Mouse (Mus musculus) lung, postnatal 4 days (tissue): ENCODE results near the gene Gm9.
"Not testable (repeated sequence)": the region's sequence is repeated elsewhere in the genome, so short reads cannot be mapped to it uniquely, and the experiment has no call there.

ENCODE experiments used
- DNase-seq, 2 experiments: peaks; one replicate each; pipeline ENCODE4 v3.0.0; 2021

Gm9 gene

DNA sequence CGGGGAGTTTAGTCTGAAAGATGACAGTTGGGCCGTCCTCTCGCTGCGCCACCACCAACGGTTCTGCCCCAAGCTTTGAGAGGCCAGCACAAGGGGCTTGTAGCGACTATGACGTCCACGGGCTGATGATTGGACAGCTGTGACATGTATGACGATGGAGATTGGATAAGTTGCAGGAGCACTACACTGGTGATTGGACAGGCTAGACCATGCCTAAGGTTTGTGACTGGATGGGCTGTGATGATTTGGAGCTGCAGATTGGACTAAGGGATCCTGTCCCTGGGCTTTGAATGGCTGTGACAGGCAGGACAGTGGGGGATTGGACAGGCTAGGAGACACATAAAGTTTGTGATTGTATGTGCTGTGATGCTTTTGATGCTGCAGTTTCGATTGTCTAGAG lies at the start of gene Gm9:
Gene Gm9 (minus strand): TSS at position 101 of the 400 bp plus-strand sequence.
- DNase-seq: no peak

DNA sequence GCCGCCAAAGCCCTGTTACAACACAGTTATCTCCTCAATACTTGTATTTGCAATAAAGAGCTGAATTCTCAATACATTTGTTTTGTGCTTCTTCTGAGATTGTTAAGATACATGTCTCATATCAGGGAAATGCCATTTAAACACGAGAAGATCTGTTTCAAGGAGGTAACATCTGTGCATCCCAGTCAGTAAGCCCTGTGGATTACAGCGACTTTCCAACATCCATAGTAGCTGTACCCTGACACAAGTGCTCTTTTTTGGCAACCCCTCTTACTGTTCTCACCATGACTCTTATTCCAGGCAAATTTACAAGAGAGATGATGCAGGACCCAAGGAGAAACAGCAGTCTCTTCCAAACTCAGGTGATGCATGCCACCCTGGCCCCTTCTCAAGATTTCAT lies 38.8 kb upstream of the Gm9 start, which contains the start of gene Rhox3a:
Gene Rhox3a (plus strand): TSS at position 301 of the 400 bp plus-strand sequence.
- not testable (repeated sequence) for DNase-seq

- DNase-seq: not testable (repeated sequence)
Measured at GRCm38 (mm10) chrX:37244676-37245075, 33.8 kb upstream of the Gm9 start, which contains the start of gene Rhox2a. TSS of gene Rhox2a (plus strand) at chrX:37244976.

DNA sequence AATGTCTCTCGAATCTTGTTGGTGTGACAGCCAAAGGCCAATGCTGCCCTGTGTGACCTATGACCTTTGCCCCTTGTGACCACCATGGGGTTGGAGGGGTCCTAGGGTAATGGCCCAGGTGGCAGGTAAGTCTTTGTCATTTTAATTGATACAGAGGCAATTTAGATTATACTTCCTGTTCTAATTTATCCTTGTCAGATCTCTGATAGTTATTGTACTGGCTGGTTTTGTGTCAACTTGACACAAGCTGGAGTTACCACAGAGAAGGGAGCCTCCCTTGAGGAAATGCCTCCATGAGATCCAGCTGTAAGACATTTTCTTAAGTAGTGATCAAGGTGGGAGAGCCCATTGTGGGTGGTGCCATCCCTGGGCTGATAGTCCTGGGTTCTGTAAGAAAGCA lies 11.3 kb upstream of the Gm9 start, which contains the start of gene Rhox1:
Gene Rhox1 (minus strand): TSS at position 101 of the 400 bp plus-strand sequence.
- not testable (repeated sequence) for DNase-seq

GRCm38 (mm10) chrX:37198676-37199075 lies 12.2 kb downstream of the Gm9 start:
- no peak for DNase-seq

DNA sequence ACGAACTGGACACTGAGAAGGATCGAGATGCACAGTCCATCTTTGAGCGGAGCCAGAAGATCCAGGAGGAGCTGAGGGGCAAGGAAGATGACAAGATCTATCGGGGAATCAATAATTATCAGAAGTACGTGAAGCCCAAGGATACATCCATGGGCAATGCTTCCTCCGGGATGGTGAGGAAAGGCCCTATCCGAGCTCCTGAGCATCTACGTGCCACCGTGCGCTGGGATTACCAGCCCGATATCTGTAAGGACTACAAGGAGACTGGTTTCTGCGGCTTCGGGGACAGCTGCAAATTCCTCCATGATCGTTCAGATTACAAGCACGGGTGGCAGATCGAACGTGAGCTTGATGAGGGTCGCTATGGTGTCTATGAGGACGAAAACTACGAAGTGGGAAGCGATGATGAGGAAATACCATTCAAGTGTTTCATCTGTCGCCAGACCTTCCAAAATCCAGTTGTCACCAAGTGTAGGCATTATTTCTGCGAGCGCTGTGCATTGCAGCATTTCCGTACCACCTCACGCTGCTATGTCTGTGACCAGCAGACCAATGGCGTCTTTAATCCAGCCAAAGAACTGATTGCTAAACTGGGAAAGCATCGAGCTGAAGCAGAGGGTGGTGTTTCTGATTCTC lies 19.0 kb downstream of the Gm9 start:
- no peak for DNase-seq

DNA sequence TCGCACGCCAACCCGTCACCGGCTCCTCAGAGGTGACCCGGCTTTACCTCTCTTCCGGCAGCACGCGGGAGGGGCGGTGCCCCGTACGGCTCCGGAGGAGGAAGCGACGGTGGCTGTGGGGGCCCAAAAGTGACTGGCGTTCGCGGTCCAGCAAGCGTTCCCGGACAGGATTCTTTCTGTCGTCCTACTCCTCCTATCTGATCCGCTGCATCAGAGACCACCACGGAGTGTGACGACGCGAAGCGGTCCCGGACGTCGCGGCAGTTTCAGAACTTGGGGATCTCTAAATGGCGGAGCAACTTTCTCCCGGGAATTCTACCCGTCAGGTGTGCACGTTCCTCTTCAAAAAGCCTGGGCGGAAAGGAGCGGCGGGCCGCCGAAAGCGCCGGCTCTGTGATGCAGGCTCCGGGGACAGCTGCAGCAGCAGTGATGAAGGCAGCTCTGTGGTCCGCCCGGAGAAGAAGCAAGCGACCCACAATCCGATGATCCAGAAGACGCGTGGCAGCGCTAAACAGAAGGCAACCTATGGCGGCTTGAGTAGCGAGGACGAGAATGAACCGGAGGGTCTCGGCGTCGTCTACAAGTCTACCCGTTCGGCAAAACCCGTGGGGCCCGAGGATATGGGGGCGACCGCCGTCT lies 19.6 kb downstream of the Gm9 start, which contains the start of the genes Ndufa1 and Rnf113a1:
Gene Ndufa1 (minus strand): TSS at position 59 of the 639 bp plus-strand sequence.
Gene Rnf113a1 (plus strand): TSS at position 141 of the 639 bp plus-strand sequence.
- DNase-seq: peak; percentile 86 to 87

GRCm38 (mm10) chrX:37190755-37191104 lies 20.1 kb downstream of the Gm9 start:
- peak in 1 of 2 experiments; percentile 5 for DNase-seq

GRCm38 (mm10) chrX:37184401-37184800 lies 26.4 kb downstream of the Gm9 start:
- not testable (repeated sequence) for DNase-seq

- DNase-seq: no peak
Measured at GRCm38 (mm10) chrX:37168742-37169141, 42.1 kb downstream of the Gm9 start, which contains the start of gene Akap14. TSS of gene Akap14 (minus strand) at chrX:37168842.

GRCm38 (mm10) chrX:37167085-37167484 lies 43.8 kb downstream of the Gm9 start:
- DNase-seq: peak in 1 of 2 experiments; percentile 49

DNA sequence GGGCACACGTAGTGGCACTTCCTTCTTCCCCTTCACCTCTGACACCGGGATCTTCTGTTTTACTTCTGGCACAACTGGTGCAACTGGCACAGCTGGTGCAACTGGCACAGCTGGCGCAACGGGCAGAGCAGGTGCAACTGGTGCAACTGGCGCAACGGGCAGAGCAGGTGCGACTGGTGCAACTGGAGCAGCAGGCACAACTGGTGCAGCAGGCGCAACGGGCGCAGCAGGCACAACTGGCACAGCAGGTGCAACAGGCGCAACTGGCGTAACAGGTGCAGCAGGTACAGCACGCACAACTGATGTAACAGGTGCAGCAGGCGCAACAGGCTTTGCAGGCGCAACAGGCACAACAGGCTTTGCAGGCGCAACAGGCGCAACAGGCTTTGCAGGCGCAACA lies 47.7 kb downstream of the Gm9 start:
- DNase-seq: no peak

DNA sequence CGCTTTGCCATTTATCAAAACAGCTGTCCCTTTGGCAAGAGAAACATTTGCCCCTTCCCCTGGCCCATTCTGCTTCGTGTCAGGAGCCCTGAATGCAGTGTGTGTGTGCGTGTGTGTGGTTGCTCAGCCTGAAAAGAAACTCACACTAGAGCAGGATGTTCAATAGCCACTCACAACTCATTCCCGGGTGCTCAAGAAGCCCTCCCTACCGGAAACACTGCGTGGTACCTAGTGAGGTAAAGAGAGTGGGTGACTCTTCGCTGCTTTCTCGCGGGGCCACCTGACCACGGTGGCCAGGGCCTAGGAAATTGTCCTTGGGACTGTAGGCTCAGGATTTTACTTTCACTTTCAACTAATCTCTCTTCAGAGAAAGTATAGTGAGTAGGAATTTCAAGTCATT lies 49.7 kb downstream of the Gm9 start:
- no peak for DNase-seq
